Mouse (Mus musculus): ENCODE results near the gene Gm28897. TPM values are rescaled to one million over a fixed set of nuclear protein-coding genes. Genes with fewer than 3 reads are reported as not detected.
"Not testable (repeated sequence)": the region's sequence is repeated elsewhere in the genome, so short reads cannot be mapped to it uniquely, and the experiment has no call there.

Gm28897 gene
- not detected in 2 replicates for total RNA-seq (2014; rRNA removed)
- not detected in 2 replicates for polyA plus RNA-seq (2015; fragmentation: Nextera tagmentation; extraction: Ambion mirVana)

- not testable (repeated sequence) for H3K27ac ChIP-seq; H3K4me3 ChIP-seq (ENCODE audit: low read length); H3K4me2 ChIP-seq (ENCODE audit: low read depth, low read length); H3K4me1 ChIP-seq (ENCODE audit: insufficient read depth, low read length); H3K36me3 ChIP-seq (ENCODE audit: insufficient read depth, low read length); H3K27me3 ChIP-seq (ENCODE audit: insufficient read depth, low read length); H3K9me3 ChIP-seq (ENCODE audit: low read length); DNase-seq (ENCODE audit: low spot score); ATAC-seq; H3K9ac ChIP-seq (replicated peaks; ENCODE audit: low read length)
- WGBS = no CpG with 5 or more reads among the region's 6 CpGs
Measured at GRCm38 (mm10) chrY:80926695-80927094, at the start of gene Gm28897. Gm28897 (plus strand) TSS chrY:80926995.

Measured in hindbrain, postnatal 0 days (tissue).